In the genomic region with DNA sequence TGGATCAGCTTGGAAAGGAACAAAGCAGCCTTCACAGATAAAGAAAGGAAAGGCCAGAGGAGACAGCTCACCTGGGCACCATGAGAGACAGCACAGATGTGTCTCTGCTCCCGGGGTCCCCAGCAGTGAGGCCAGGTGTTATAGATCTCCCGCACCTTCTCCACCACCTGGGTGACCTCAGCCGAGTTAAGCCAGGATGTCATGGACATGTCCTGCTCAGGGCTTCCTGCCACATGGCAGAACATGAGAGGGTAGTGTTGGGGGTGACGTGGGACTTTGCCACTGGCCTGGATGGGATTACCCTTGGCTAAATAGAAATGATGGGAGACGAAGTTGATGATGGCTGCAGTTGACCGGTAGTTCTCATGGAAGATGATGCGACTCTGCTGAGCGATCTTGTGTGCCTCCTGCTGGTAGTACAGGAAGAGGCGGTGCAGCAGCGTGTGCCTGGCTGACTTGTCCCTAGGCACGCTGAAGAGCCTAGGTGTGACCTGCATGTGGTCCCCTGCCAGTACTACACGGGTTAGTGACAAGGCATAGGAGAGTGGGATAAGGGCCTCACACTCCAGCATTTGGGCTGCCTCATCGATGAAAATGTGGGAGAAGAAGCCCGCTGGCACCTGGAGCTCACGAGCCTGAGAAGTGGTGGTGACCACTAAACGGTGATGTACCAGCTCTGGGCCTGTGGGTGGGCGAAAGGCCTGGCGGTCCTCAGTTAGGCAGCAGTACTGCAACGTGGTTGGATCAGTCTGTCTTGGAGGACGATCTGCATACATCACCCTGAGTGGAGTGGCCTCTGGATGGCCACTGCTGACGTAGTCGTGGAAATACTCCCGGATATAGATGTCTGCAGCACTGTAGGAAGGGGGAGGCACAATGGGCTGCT, we compare ENCODE assay signal across 21 mouse cellular contexts. TPM values are rescaled to one million over a fixed set of nuclear protein-coding genes. Genes with fewer than 3 reads are reported as not detected.
DNase-seq lines count a peak whose midpoint lies in the region; ATAC-seq and TF ChIP-seq lines count a peak whose summit lies in the region.
"Had no signal": no experiment of that assay in that cellular context is flagged by ENCODE, and none has a peak within 500 bp of the region (broad histone marks: within the 10 kb centered on the region; RNA-seq: fewer than 3 reads in every experiment).

No protein-coding gene starts in this region.

- no peak overlapping the region for H3K4me2 ChIP-seq in liver, postnatal 0 days (ENCODE audit: low read depth, low read length)
- H3K4me2 ChIP-seq in liver, embryonic 11.5 days: no peak overlapping the region
- H3K4me2 ChIP-seq: embryonic facial prominence, embryonic 13.5 days; hindbrain, embryonic 14.5 days; stomach, embryonic 15.5 days had no signal

- no peaks in the 10 kb centered on the region for H3K36me3 ChIP-seq in heart, adult 2 months (ENCODE audit: control insufficient read depth, insufficient read depth, low read length)
- H3K36me3 ChIP-seq in liver, postnatal 0 days (replicated peaks; ENCODE audit: insufficient read depth, low read length): peaks cover 95% of the 10 kb centered on the region
- H3K36me3 ChIP-seq in liver, embryonic 11.5 days (ENCODE audit: control insufficient read depth, insufficient read depth, low read length): no peaks in the 10 kb centered on the region; the same call in 1 of the 2 replicates
- H3K36me3 ChIP-seq: embryonic facial prominence, embryonic 13.5 days; stomach, embryonic 15.5 days had no signal

- no peaks in the 10 kb centered on the region for H3K79me2 ChIP-seq in heart, adult 2 months (replicated peaks; ENCODE audit: control insufficient read depth, insufficient read depth, low read length)

- no peak overlapping the region for H3K9ac ChIP-seq in heart, adult 2 months (ENCODE audit: low read depth, low read length)
- no peak overlapping the region for H3K9ac ChIP-seq in liver, postnatal 0 days (replicated peaks)
- no peak overlapping the region for H3K9ac ChIP-seq in liver, embryonic 11.5 days (ENCODE audit: low read depth, low read length)
- H3K9ac ChIP-seq: embryonic facial prominence, embryonic 13.5 days; hindbrain, embryonic 14.5 days; stomach, embryonic 15.5 days had no signal

- no peak for TF ChIP-seq EP300 in heart, adult 2 months (IDR thresholded peaks at IDR 0.05; ENCODE audit: insufficient read depth, low read depth, low read length)
- no peak for TF ChIP-seq EP300 in liver, postnatal 0 days (IDR thresholded peaks at IDR 0.05; ENCODE audit: low read depth)

- no peaks in the 10 kb centered on the region for H3K27me3 ChIP-seq in heart, adult 2 months (ENCODE audit: control insufficient read depth, insufficient read depth, low read length)
- H3K27me3 ChIP-seq in liver, postnatal 0 days (ENCODE audit: insufficient read depth, low read length): no peaks in the 10 kb centered on the region
- H3K27me3 ChIP-seq in liver, embryonic 11.5 days (replicated peaks; ENCODE audit: control insufficient read depth, insufficient read depth, low read length): no peaks in the 10 kb centered on the region
- H3K27me3 ChIP-seq: embryonic facial prominence, embryonic 13.5 days; stomach, embryonic 15.5 days had no signal

- TF ChIP-seq POLR2A in heart, adult 2 months (IDR thresholded peaks at IDR 0.05; ENCODE audit: insufficient read depth, low read depth, low read length): no peak
- TF ChIP-seq POLR2A in bone marrow, adult 2 months (IDR thresholded peaks at IDR 0.05; ENCODE audit: borderline replicate concordance, control insufficient read depth, low read depth, low read length): no peak

- DNase-seq in heart, adult 2 months: no peak
- DNase-seq in heart, adult 9 months (ENCODE audit: low spot score in 2 of 2): no peak
- DNase-seq in liver, postnatal 0 days: no peak
- DNase-seq in liver, embryonic 11.5 days (ENCODE audit: low spot score): no peak
- peak; percentile 25 for DNase-seq in A20 (ENCODE audit: low read depth, low spot score)
- DNase-seq in left cerebral cortex, postnatal 14 days (ENCODE audit: low spot score in 2 of 2): no peak
- no peak for DNase-seq in natural killer cell, adult 2 months (ENCODE audit: low spot score in 2 of 2)
- DNase-seq: adrenal gland, adult 8-10 months; cerebellum, adult 18-20 months had no signal

- ATAC-seq in liver, postnatal 0 days: no peak
- no peak for ATAC-seq in liver, embryonic 11.5 days (replicated peaks; ENCODE audit: low FRiP score)

- no peak overlapping the region for H3K27ac ChIP-seq in heart, adult 2 months
- H3K27ac ChIP-seq in liver, postnatal 0 days (ENCODE audit: low read depth): no peak overlapping the region
- no peak overlapping the region for H3K27ac ChIP-seq in liver, embryonic 11.5 days (ENCODE audit: low read depth, low read length)
- no peak overlapping the region for H3K27ac ChIP-seq in bone marrow, adult 2 months (ENCODE audit: control insufficient read depth, insufficient read depth, low read depth, low read length, poor library complexity)
- H3K27ac ChIP-seq: embryonic facial prominence, embryonic 13.5 days; hindbrain, embryonic 14.5 days; stomach, embryonic 15.5 days had no signal

- intact Hi-C loops in heart, adult 2 months (cut with DNase I): no loop called here
- intact Hi-C loops in left cerebral cortex, postnatal 14 days (cut with DNase I): no loop called here

- TF ChIP-seq CTCF in heart, adult 2 months (IDR thresholded peaks at IDR 0.05): peak; percentile 48
- peak; percentile 38 for TF ChIP-seq CTCF in liver, postnatal 0 days (IDR thresholded peaks at IDR 0.05; ENCODE audit: low read depth)
- TF ChIP-seq CTCF in bone marrow, adult 2 months (IDR thresholded peaks at IDR 0.05; ENCODE audit: control insufficient read depth, insufficient read depth, low read length): peak; percentile 27; the same call in 1 of the 2 replicates

- WGBS in heart, adult 2 months: 81% methylated on average over 23 of the region's 23 CpGs
- WGBS in liver, postnatal 0 days (ENCODE audit: insufficient replicate concordance): 85% methylated on average over 23 of the region's 23 CpGs
- WGBS in liver, embryonic 11.5 days: 83% methylated on average over 23 of the region's 23 CpGs
- 87% methylated on average over 23 of the region's 23 CpGs for WGBS in bone marrow, adult 2 months

- no peak overlapping the region for H3K4me3 ChIP-seq in heart, adult 2 months
- no peak overlapping the region for H3K4me3 ChIP-seq in liver, postnatal 0 days (ENCODE audit: low read depth, low read length)
- H3K4me3 ChIP-seq in liver, embryonic 11.5 days (ENCODE audit: low read depth, low read length): no peak overlapping the region
- H3K4me3 ChIP-seq in bone marrow, adult 2 months (replicated peaks; ENCODE audit: control insufficient read depth, low read depth, low read length): no peak overlapping the region
- H3K4me3 ChIP-seq: embryonic facial prominence, embryonic 13.5 days; myocyte; stomach, embryonic 15.5 days had no signal

- H3K9me3 ChIP-seq in liver, postnatal 0 days (ENCODE audit: low read length): no peaks in the 10 kb centered on the region
- H3K9me3 ChIP-seq in liver, embryonic 11.5 days (ENCODE audit: control insufficient read depth, low read length): no peaks in the 10 kb centered on the region
- H3K9me3 ChIP-seq: embryonic facial prominence, embryonic 13.5 days; stomach, embryonic 15.5 days had no signal

- H3K4me1 ChIP-seq in heart, adult 2 months (ENCODE audit: control insufficient read depth, insufficient read depth, low read length): peaks cover 10% of the 10 kb centered on the region
- H3K4me1 ChIP-seq in liver, postnatal 0 days (ENCODE audit: insufficient read depth): peaks cover 21% of the 10 kb centered on the region
- H3K4me1 ChIP-seq in liver, embryonic 11.5 days (replicated peaks; ENCODE audit: control insufficient read depth, insufficient read depth, low read length): no peaks in the 10 kb centered on the region; the same call in 1 of the 2 replicates
- peaks cover 6% of the 10 kb centered on the region; the same call in 1 of the 2 replicates for H3K4me1 ChIP-seq in bone marrow, adult 2 months (ENCODE audit: control insufficient read depth, insufficient read depth, low read length)
- H3K4me1 ChIP-seq: embryonic facial prominence, embryonic 13.5 days had no signal

RNA-seq across cellular contexts. Expression of gene Helz2, which starts 5.9 kb away (rescaled TPM):
- 10 to 100 TPM in 1 of 2 experiments, 1 to 10 TPM in 1; 9.2 to 11.2 TPM for total RNA-seq in heart, adult 2 months (2021)
- polyA plus RNA-seq in heart, adult 2 months (2012; rRNA removed): 14.1 and 19.4 TPM in 2 replicates
- polyA plus RNA-seq in liver, postnatal 0 days (2015; fragmentation: Nextera tagmentation; extraction: Ambion mirVana): 3.9 and 4.2 TPM in 2 replicates
- polyA plus RNA-seq in liver, embryonic 11.5 days (2014; fragmentation: Nextera tagmentation; extraction: Ambion mirVana): 2.4 and 2.6 TPM in 2 replicates
- 11.2 and 29.3 TPM in 2 replicates for polyA plus RNA-seq in bone marrow, adult 2 months (2011; ENCODE audit: insufficient read depth, insufficient read length, low replicate concordance, missing spikeins)
- 1 to 10 TPM; 1.8 to 2.1 TPM for total RNA-seq in left cerebral cortex, postnatal 14 days (2021)

RNA-seq across cellular contexts. Expression of gene Fndc11, which starts 16.1 kb away (rescaled TPM):
- total RNA-seq in heart, adult 2 months (2021): not detected
- 0.29 and 0.43 TPM in 2 replicates for polyA plus RNA-seq in heart, adult 2 months (2012; rRNA removed)
- polyA plus RNA-seq in liver, postnatal 0 days (2015; fragmentation: Nextera tagmentation; extraction: Ambion mirVana): 0.09 TPM in 1 of 2 replicates, not detected in the other
- polyA plus RNA-seq in liver, embryonic 11.5 days (2014; fragmentation: Nextera tagmentation; extraction: Ambion mirVana): 0.34 TPM in 1 of 2 replicates, not detected in the other
- polyA plus RNA-seq in bone marrow, adult 2 months (2011; ENCODE audit: insufficient read depth, insufficient read length, low replicate concordance, missing spikeins): not detected in 2 replicates
- not detected for total RNA-seq in left cerebral cortex, postnatal 14 days (2021)
- total RNA-seq: common myeloid progenitor, adult 5-6 weeks; ES-E14; granulocyte monocyte progenitor cell, adult 5-6 weeks; left cerebral cortex, adult 8-10 months had no signal
- polyA plus RNA-seq: embryonic facial prominence, embryonic 13.5 days; forebrain, embryonic 11.5 days; heart, postnatal 0 days; hindbrain, embryonic 14.5 days; myocyte had no signal

RNA-seq across cellular contexts. Expression of gene Srms, which starts 22.9 kb away (rescaled TPM):
- under 1 TPM; 0.44 to 0.59 TPM for total RNA-seq in heart, adult 2 months (2021)
- 0.59 and 1.3 TPM in 2 replicates for polyA plus RNA-seq in heart, adult 2 months (2012; rRNA removed)
- 0.35 and 0.44 TPM in 2 replicates for polyA plus RNA-seq in liver, postnatal 0 days (2015; fragmentation: Nextera tagmentation; extraction: Ambion mirVana)
- 0.23 TPM in 1 of 2 replicates, not detected in the other for polyA plus RNA-seq in liver, embryonic 11.5 days (2014; fragmentation: Nextera tagmentation; extraction: Ambion mirVana)
- not detected in 2 replicates for polyA plus RNA-seq in bone marrow, adult 2 months (2011; ENCODE audit: insufficient read depth, insufficient read length, low replicate concordance, missing spikeins)
- under 1 TPM; 0.30 to 0.35 TPM for total RNA-seq in left cerebral cortex, postnatal 14 days (2021)
- total RNA-seq: common myeloid progenitor, adult 5-6 weeks; granulocyte monocyte progenitor cell, adult 5-6 weeks had no signal
- polyA plus RNA-seq: embryonic facial prominence, embryonic 13.5 days; myocyte had no signal

RNA-seq across cellular contexts. Expression of gene Ptk6, which starts 33.3 kb away (rescaled TPM):
- total RNA-seq in heart, adult 2 months (2021): under 1 TPM in 1 of 2 experiments, not detected in 1; 0.07 TPM
- polyA plus RNA-seq in heart, adult 2 months (2012; rRNA removed): 0.03 TPM in 1 of 2 replicates, not detected in the other
- polyA plus RNA-seq in liver, postnatal 0 days (2015; fragmentation: Nextera tagmentation; extraction: Ambion mirVana): 0.20 and 0.27 TPM in 2 replicates
- polyA plus RNA-seq in liver, embryonic 11.5 days (2014; fragmentation: Nextera tagmentation; extraction: Ambion mirVana): not detected in 2 replicates
- polyA plus RNA-seq in bone marrow, adult 2 months (2011; ENCODE audit: insufficient read depth, insufficient read length, low replicate concordance, missing spikeins): not detected in 2 replicates
- total RNA-seq in left cerebral cortex, postnatal 14 days (2021): under 1 TPM in 1 of 2 experiments, not detected in 1; 0.08 TPM
- total RNA-seq: common myeloid progenitor, adult 5-6 weeks; granulocyte monocyte progenitor cell, adult 5-6 weeks; left cerebral cortex, adult 8-10 months had no signal
- polyA plus RNA-seq: embryonic facial prominence, embryonic 13.5 days; forebrain, embryonic 11.5 days; heart, postnatal 0 days; hindbrain, embryonic 14.5 days; kidney, embryonic 14.5 days had no signal

RNA-seq across cellular contexts. Expression of gene Ppdpf, which starts 48.9 kb away (rescaled TPM):
- 10 to 100 TPM; 47.5 to 57.7 TPM for total RNA-seq in heart, adult 2 months (2021)
- polyA plus RNA-seq in heart, adult 2 months (2012; rRNA removed): 81.2 and 82.4 TPM in 2 replicates
- polyA plus RNA-seq in liver, postnatal 0 days (2015; fragmentation: Nextera tagmentation; extraction: Ambion mirVana): 120 and 125 TPM in 2 replicates
- polyA plus RNA-seq in liver, embryonic 11.5 days (2014; fragmentation: Nextera tagmentation; extraction: Ambion mirVana): 172 and 179 TPM in 2 replicates
- 43.8 and 59.8 TPM in 2 replicates for polyA plus RNA-seq in bone marrow, adult 2 months (2011; ENCODE audit: insufficient read depth, insufficient read length, low replicate concordance, missing spikeins)
- total RNA-seq in left cerebral cortex, postnatal 14 days (2021): 100 to 1,000 TPM; 114 to 118 TPM
